Mouse (Mus musculus) limb, embryonic 15.5 days (tissue): Measurements from ENCODE around the gene Exoc3l2. TPM values are rescaled to one million over a fixed set of nuclear protein-coding genes. Genes with fewer than 3 reads are reported as not detected.
"Not testable (repeated sequence)": the region's sequence is repeated elsewhere in the genome, so short reads cannot be mapped to it uniquely, and the experiment has no call there.

ENCODE experiments used
- ATAC-seq: fragments of 200-750 bp; cut with Nextera tagmentation; 2 replicates; pipeline ENCODE4 v1.8.0; 2017; ENCODE audit warnings: low read depth, moderate TSS enrichment; ENCODE audit not compliant: insufficient number of reproducible peaks, low FRiP score, low TSS enrichment
- H3K27ac ChIP-seq: fragments of 300-500 bp; sonication (generic); 2 replicates; pipeline ENCODE4 v1.5.1; 2015; ENCODE audit warnings: moderate library complexity, mild to moderate bottlenecking, inconsistent platforms
- H3K27me3 ChIP-seq: fragments of 300-500 bp; sonication (generic); 2 replicates; pipeline ENCODE4 v1.6.1; 2015; ENCODE audit warnings: inconsistent platforms
- H3K36me3 ChIP-seq: fragments of 300-500 bp; sonication (generic); 2 replicates; pipeline ENCODE4 v1.6.1; 2015; ENCODE audit warnings: inconsistent platforms
- H3K4me1 ChIP-seq: fragments of 300-500 bp; sonication (generic); 2 replicates; pipeline ENCODE4 v1.6.1; 2015; ENCODE audit warnings: inconsistent platforms
- H3K4me2 ChIP-seq: fragments of 300-500 bp; sonication (generic); 2 replicates; pipeline ENCODE4 v1.6.1; 2015; ENCODE audit warnings: mild to moderate bottlenecking, inconsistent platforms
- H3K4me3 ChIP-seq: fragments of 300-500 bp; sonication (generic); 2 replicates; pipeline ENCODE4 v1.5.1; 2015; ENCODE audit warnings: mild to moderate bottlenecking, inconsistent platforms
- H3K9ac ChIP-seq: fragments of 300-500 bp; sonication (generic); 2 replicates; pipeline ENCODE4 v1.6.1; 2015; ENCODE audit warnings: inconsistent platforms
- H3K9me3 ChIP-seq: fragments of 300-500 bp; sonication (generic); 2 replicates; pipeline ENCODE4 v1.6.1; 2016; ENCODE audit warnings: inconsistent platforms
- WGBS: fragments of 180-500 bp; shearing (Covaris S2); methylation state at CpG from one replicate; pipeline ENCODE4 v1.1.7; 2015; 5-methylcytosine and 5-hydroxymethylcytosine counted together
- polyA plus RNA-seq: library from polyadenylated mRNA; unstranded; fragments of >200 nt; fragmentation: Nextera tagmentation; extraction: Ambion mirVana; gene quantifications from 2 replicates; pipeline ENCODE4 v1.2.1, GENCODE M21; 2015

Gene Exoc3l2
- polyA plus RNA-seq, 1 experiment from 2014 or later = 1.4 TPM

- no peaks in the 10 kb centered on the region for H3K27me3 ChIP-seq
- peak overlapping the region; percentile 58 for H3K4me3 ChIP-seq
- H3K9me3 ChIP-seq = no peaks in the 10 kb centered on the region
- H3K36me3 ChIP-seq = no peaks in the 10 kb centered on the region
- peak overlapping the region; percentile 64 for H3K4me2 ChIP-seq
- no peak overlapping the region for H3K27ac ChIP-seq
- H3K9ac ChIP-seq = peak overlapping the region; percentile 60
- WGBS = 6% methylated on average over 15 of the region's 15 CpGs
- H3K4me1 ChIP-seq = peaks cover 26% of the 10 kb centered on the region
- no peak; the same call in 1 of the 2 replicates for ATAC-seq
Measured at GRCm38 (mm10) chr7:19508924-19509568, 45.9 kb downstream of the Exoc3l2 start.

GRCm38 (mm10) chr7:19509786-19510185, 46.7 kb downstream of the Exoc3l2 start:
- Histone ChIP-seq H3K9ac (no peak overlapping the region), H3K4me1 (peaks cover 28% of the 10 kb centered on the region), H3K27ac (no peak overlapping the region), H3K4me3 (peak overlapping the region; percentile 58; the same call in 1 of the 2 replicates), H3K27me3 (no peaks in the 10 kb centered on the region), H3K36me3 (no peaks in the 10 kb centered on the region), H3K9me3 (no peaks in the 10 kb centered on the region), H3K4me2 (peak overlapping the region; percentile 64; the same call in 1 of the 2 replicates)
- no peak for ATAC-seq
- 90% methylated on average over 7 of the region's 7 CpGs for WGBS

GRCm38 (mm10) chr7:19511934-19512333, 48.8 kb downstream of the Exoc3l2 start:
- H3K27me3 ChIP-seq, ATAC-seq, H3K27ac ChIP-seq, H3K9me3 ChIP-seq, H3K36me3 ChIP-seq, H3K4me2 ChIP-seq, H3K4me3 ChIP-seq, H3K9ac ChIP-seq: not testable (repeated sequence)
- H3K4me1 ChIP-seq = peaks cover 23% of the 10 kb centered on the region
- 81% methylated on average over 7 of the region's 7 CpGs for WGBS

- H3K27me3 ChIP-seq = peaks cover 11% of the 10 kb centered on the region
- H3K4me3 ChIP-seq = no peak overlapping the region
- no peaks in the 10 kb centered on the region for H3K36me3 ChIP-seq
- H3K9ac ChIP-seq = no peak overlapping the region
- no peak overlapping the region for H3K4me2 ChIP-seq
- ATAC-seq = no peak
- H3K4me1 ChIP-seq = peaks cover 19% of the 10 kb centered on the region
- H3K9me3 ChIP-seq = no peaks in the 10 kb centered on the region
- 78% methylated on average over 6 of the region's 6 CpGs for WGBS
- H3K27ac ChIP-seq = no peak overlapping the region
Measured at GRCm38 (mm10) chr7:19512353-19512752, 49.2 kb downstream of the Exoc3l2 start.

GRCm38 (mm10) chr7:19517652-19518365, 54.7 kb downstream of the Exoc3l2 start, which contains the start of gene Nkpd1:
Nkpd1 (plus strand) TSS chr7:19517838.
- Histone ChIP-seq H3K27me3 (peaks cover 65% of the 10 kb centered on the region), H3K4me3 (peak within 1 kb of the TSS; percentile 7; the same call in 1 of the 2 replicates), H3K9me3 (no peaks in the 10 kb centered on the region), H3K9ac (0 out of 2 replicates have a peak within 1 kb of the TSS, but pooled peaks have one; percentile 4), H3K4me1 (peaks cover 21% of the 10 kb centered on the region), H3K27ac (no peak within 1 kb of the TSS), H3K36me3 (no peaks in the 10 kb centered on the region), H3K4me2 (peak within 1 kb of the TSS; percentile 34)
- no peak for ATAC-seq
- 3% methylated on average over 24 of the region's 29 CpGs for WGBS

- peaks cover 36% of the 10 kb centered on the region for H3K4me1 ChIP-seq
- H3K9ac ChIP-seq = no peak overlapping the region
- peak overlapping the region; percentile 22 for H3K4me3 ChIP-seq
- H3K27me3 ChIP-seq = peaks cover 87% of the 10 kb centered on the region
- WGBS = 6% methylated on average over 23 of the region's 23 CpGs
- peak overlapping the region; percentile 34 for H3K4me2 ChIP-seq
- H3K27ac ChIP-seq = no peak overlapping the region
- no peaks in the 10 kb centered on the region for H3K36me3 ChIP-seq
- no peak for ATAC-seq
- no peaks in the 10 kb centered on the region for H3K9me3 ChIP-seq
Measured at GRCm38 (mm10) chr7:19520032-19520431, 56.9 kb downstream of the Exoc3l2 start.

- Histone ChIP-seq H3K9me3 (no peaks in the 10 kb centered on the region), H3K27ac (no peak overlapping the region), H3K4me2 (peak overlapping the region; percentile 92), H3K27me3 (peaks cover 79% of the 10 kb centered on the region), H3K4me1 (peaks cover 29% of the 10 kb centered on the region), H3K36me3 (no peaks in the 10 kb centered on the region), H3K9ac (peak overlapping the region; percentile 40; the same call in 1 of the 2 replicates), H3K4me3 (peak overlapping the region; percentile 44)
- no peak for ATAC-seq
- WGBS = 10% methylated on average over 72 of the region's 72 CpGs
Measured at GRCm38 (mm10) chr7:19523017-19523756, 60.1 kb downstream of the Exoc3l2 start.

- Histone ChIP-seq H3K4me1 (peaks cover 29% of the 10 kb centered on the region), H3K27me3 (peaks cover 72% of the 10 kb centered on the region), H3K9ac (peak overlapping the region; percentile 40), H3K27ac (no peak overlapping the region), H3K9me3 (no peaks in the 10 kb centered on the region), H3K4me3 (peak overlapping the region; percentile 44), H3K36me3 (peaks cover 1% of the 10 kb centered on the region), H3K4me2 (peak overlapping the region; percentile 92)
- under 1% methylated on average over 64 of the region's 64 CpGs for WGBS
- ATAC-seq = no peak
Measured at GRCm38 (mm10) chr7:19523757-19524419, 60.8 kb downstream of the Exoc3l2 start.

GRCm38 (mm10) chr7:19524420-19525104, 61.4 kb downstream of the Exoc3l2 start:
- no peaks in the 10 kb centered on the region for H3K9me3 ChIP-seq
- no peak; the same call in 1 of the 2 replicates for ATAC-seq
- H3K4me3 ChIP-seq = peak overlapping the region; percentile 44
- peaks cover 8% of the 10 kb centered on the region for H3K36me3 ChIP-seq
- no peak overlapping the region for H3K27ac ChIP-seq
- WGBS = 14% methylated on average over 24 of the region's 24 CpGs
- H3K4me1 ChIP-seq = peaks cover 28% of the 10 kb centered on the region
- H3K9ac ChIP-seq = no peak overlapping the region
- peak overlapping the region; percentile 92 for H3K4me2 ChIP-seq
- H3K27me3 ChIP-seq = peaks cover 66% of the 10 kb centered on the region

- Histone ChIP-seq H3K9ac (no peak overlapping the region), H3K4me2 (no peak overlapping the region), H3K4me1 (peaks cover 23% of the 10 kb centered on the region), H3K36me3 (peaks cover 13% of the 10 kb centered on the region), H3K27me3 (peaks cover 60% of the 10 kb centered on the region), H3K27ac (no peak overlapping the region), H3K4me3 (no peak overlapping the region), H3K9me3 (no peaks in the 10 kb centered on the region)
- ATAC-seq = no peak
- WGBS = 41% methylated on average over 2 of the region's 2 CpGs
Measured at GRCm38 (mm10) chr7:19525105-19525481, 62.0 kb downstream of the Exoc3l2 start.

- no peak overlapping the region for H3K4me3 ChIP-seq
- no peaks in the 10 kb centered on the region for H3K4me1 ChIP-seq
- 64% methylated on average over 10 of the region's 10 CpGs for WGBS
- ATAC-seq = no peak; the same call in 1 of the 2 replicates
- peaks cover 69% of the 10 kb centered on the region for H3K36me3 ChIP-seq
- H3K27ac ChIP-seq = no peak overlapping the region
- H3K27me3 ChIP-seq = peaks cover 4% of the 10 kb centered on the region; the same call in 1 of the 2 replicates
- no peak overlapping the region for H3K9ac ChIP-seq
- H3K9me3 ChIP-seq = no peaks in the 10 kb centered on the region
- no peak overlapping the region for H3K4me2 ChIP-seq
Measured at GRCm38 (mm10) chr7:19531077-19531476, 67.9 kb downstream of the Exoc3l2 start.
